Mouse (Mus musculus): ENCODE measurements around the gene Rbp4. TPM values are rescaled to one million over a fixed set of nuclear protein-coding genes. Genes with fewer than 3 reads are reported as not detected.

The Rbp4 gene
- total RNA-seq, 2 experiments from 2014 or later: 6.1 to 6.6 TPM

GRCm38 (mm10) chr19:38096231-38096630 is 28.9 kb downstream of the Rbp4 start:
- no peak for DNase-seq (ENCODE audit: low spot score in 2 of 2)

DNA sequence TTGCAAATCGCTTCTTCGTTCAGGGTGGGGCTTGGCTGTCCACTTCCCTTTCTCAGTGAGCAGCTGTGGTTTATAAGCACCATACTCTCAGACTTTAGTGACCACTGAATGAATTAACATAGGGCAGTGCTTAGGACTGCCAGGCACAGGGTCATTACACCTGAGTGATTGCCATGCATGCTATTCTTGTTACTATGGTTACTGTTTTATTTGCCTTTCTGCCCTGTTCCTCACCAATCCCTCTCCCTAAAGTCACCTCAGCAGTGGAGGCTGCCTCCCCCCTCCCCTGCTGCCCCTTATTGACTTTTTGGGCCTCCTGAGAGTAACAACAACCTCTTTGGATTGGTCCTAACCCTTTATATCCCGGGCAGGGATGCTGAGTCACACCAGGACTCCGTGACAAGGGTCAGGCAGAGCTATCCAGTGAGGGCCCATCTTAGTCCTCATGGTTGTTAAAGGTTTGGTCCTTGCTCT is 33.5 kb downstream of the Rbp4 start:
- DNase-seq (ENCODE audit: low spot score in 2 of 2): no peak

DNA sequence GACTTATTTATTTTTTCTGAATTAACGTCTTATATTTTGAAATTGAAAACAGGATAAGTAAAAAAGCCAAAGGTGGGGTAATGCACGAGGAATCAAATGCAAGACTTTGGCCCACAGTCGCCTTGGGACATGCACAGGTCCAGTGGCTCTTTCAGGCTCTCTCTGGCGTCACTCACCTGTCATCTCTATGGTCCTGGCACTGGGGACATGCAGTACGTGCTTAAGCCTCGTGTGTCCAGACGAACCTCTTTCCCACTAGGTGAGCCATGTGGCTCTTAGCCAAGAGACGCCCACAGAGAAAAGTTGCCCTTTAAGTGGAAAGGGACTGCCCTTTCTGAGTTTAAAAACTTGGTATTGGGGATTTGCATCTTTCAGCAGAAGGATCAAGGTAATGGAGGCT is 35.7 kb downstream of the Rbp4 start:
- DNase-seq (ENCODE audit: low spot score in 2 of 2): no peak

DNA sequence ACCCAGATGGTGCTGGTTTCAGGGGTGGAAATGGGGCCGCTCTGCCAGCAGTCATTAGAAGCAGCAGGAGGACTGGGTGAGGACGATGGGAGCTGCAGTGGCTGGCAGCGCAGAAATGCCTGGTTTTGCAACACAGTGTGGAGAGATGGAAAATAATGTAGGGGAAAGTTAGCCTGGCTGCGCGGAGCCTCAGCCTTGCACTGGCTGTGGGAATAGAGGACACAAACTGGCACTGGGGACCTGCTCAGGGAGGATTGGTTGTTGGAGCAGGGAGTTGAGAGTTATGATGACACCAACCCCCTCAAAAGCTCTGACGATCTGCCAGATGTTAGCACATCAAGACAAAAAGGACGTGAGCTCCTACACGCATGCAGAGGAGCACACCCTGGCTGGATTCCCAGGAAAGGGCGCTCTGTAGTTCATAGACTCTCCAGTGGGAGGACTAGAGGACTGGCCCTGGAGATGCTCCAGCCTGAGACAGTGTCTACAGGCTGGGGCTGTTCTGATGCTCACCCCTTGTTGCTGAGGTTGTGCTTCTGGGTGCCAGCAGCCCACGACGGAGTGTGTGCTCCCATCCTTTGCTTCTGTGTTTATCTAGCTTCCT is 38.0 kb downstream of the Rbp4 start:
- peak; percentile 26 to 30 for DNase-seq (ENCODE audit: low spot score in 2 of 2)

DNA sequence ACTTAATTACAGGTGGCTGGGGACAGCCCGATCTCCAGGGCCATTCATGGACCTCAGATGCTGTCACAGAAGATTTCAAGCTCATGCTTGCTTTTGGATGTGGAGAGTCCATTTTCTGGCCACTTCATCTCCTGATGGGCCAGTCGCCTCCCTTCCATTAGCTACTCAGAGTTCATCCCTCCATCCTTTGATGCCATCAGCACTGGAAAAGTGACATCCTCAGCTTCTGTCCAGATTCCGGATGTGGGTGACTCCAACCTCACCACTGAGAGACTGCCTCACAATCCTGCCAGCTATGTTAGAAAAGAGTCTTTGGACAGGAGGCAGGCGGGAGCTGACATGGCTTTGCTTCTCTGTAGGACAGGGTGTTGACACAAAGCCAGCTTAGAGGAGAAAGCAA is 39.2 kb downstream of the Rbp4 start:
- no peak for DNase-seq (ENCODE audit: low spot score in 2 of 2)

- DNase-seq (ENCODE audit: low spot score in 2 of 2): no peak
Measured at GRCm38 (mm10) chr19:38082931-38083525, 42.1 kb downstream of the Rbp4 start.

GRCm38 (mm10) chr19:38081361-38081760 is 43.7 kb downstream of the Rbp4 start:
- no peak for DNase-seq (ENCODE audit: low spot score in 2 of 2)

DNA sequence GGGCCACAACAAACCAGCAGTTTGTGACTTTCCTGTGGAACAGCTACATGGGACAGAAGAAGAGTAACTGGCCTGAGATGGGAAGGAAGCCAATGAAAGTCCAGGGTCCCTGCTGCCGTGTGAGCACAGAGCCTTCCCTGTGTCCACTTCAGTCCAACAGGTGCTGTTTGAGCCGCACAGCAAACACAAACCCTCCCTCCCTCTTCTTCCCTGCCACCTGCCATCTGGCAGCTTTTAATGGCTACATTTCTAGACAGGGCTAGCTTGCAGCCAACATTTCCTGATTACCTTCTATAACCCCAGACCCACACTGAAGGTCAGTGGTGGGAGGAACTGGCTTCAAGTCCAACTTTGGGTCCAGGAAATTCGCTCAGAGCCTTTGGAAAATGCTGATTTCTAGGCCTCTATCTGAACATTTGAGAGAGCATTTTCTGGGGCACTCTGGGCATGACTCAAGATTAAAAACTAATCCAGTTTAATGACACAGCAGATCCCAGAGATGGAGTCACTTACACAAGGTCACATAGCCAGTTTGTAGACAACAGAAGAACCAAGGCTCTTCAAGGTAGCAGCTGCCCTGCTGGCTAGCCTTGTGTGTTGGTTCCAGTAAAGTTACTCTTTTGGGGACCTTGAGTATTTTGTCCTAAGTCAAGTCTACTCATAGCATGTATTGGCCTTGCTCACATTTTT is 47.1 kb downstream of the Rbp4 start:
- DNase-seq (ENCODE audit: low spot score in 2 of 2): no peak

DNA sequence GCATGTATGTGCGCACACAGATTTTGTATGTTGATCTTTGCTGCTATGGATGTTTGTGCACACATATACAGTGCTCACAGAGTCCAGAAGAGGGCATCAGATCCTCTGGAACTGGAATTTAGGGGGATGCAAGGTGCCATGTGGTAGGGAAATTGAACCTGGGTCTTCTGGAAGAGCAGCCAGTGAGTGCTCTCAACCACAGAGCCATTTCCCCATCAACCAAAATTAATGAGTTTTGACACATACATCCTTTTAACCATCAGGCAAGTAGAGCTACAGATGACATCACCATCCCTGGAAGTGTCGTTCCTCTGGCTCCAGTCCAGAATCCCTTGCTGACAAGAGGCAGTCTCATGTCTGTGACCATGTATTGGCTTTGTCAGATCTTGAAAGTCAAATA is 48.8 kb downstream of the Rbp4 start:
- no peak for DNase-seq (ENCODE audit: low spot score in 2 of 2)

- DNase-seq (ENCODE audit: low spot score in 2 of 2): no peak
Measured at GRCm38 (mm10) chr19:38075051-38075450, 50.0 kb downstream of the Rbp4 start.

DNA sequence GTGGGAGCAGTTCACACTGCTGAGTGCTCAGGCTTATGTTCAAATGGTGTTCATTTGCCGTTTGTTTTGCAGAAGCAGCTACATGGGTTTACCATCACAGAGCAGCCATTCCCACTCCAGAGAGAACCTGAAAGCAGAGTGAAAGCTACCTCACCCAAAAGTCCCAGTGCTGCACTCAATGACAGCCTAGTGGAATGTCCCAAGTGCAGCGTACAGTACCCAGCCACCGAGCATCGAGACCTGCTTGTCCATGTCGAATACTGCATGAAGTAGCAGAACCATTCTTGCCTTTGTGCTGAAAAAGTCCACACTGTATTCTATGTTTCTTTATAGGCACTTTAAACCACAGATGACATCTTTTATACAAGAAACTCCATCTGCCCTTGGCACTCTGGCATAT is 51.9 kb downstream of the Rbp4 start:
- DNase-seq (ENCODE audit: low spot score in 2 of 2): no peak

Other genes with a start within 250 kb of the Rbp4 start
- gene Myof, start 81.7 kb downstream of the Rbp4 start, total RNA-seq (2021): 1 to 10 TPM; 5.6 to 7.9 TPM
- 1 to 10 TPM in 1 of 2 experiments, under 1 TPM in 1; 0.45 to 1.3 TPM for gene Cep55, start 70.3 kb downstream of the Rbp4 start, total RNA-seq (2021)
- gene Ffar4, start 28.2 kb downstream of the Rbp4 start, total RNA-seq (2021): not detected
- under 1 TPM in 1 of 2 experiments, not detected in 1; 0.12 TPM for gene Pde6c, start 7.5 kb upstream of the Rbp4 start, total RNA-seq (2021)
- 10 to 100 TPM; 16.4 to 18.1 TPM for gene Fra10ac1, start 98.9 kb upstream of the Rbp4 start, total RNA-seq (2021)
- gene Lgi1, start 139.3 kb upstream of the Rbp4 start, total RNA-seq (2021): 100 to 1,000 TPM; 155 to 168 TPM